Mouse (Mus musculus): ENCODE results near the gene Upp1. TPM values are rescaled to one million over a fixed set of nuclear protein-coding genes. Genes with fewer than 3 reads are reported as not detected.

The Upp1 gene
- polyA plus RNA-seq, 1 experiment, result 10.1 TPM

DNA sequence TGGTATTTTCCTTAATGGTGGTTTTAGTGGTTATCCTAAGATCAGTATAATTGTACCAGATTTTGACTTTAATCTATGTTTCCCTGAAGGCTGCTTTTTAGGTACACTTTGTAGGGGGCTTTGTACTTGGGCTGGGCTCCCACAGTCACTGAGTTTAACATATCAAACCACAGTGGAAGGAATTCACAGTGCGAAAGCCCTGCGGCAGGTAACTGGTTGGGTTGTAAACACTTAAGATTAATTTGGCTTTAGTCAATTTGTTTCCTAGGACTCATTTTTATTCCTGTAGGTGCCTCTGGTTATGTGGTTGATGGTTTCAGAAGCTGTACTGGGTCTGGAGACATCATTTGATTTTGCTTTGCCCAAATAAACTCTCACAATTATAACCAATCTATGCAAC, 49.4 kb downstream of the Upp1 start:
- Histone ChIP-seq H3K4me3 (no peak overlapping the region), H3K27me3 (ENCODE audit: control insufficient read depth, insufficient read depth, insufficient read length) (no peaks in the 10 kb centered on the region)
- no peak for TF ChIP-seq MYOG (IDR thresholded peaks at IDR 0.05; ENCODE audit: control insufficient read depth in 1 of 3, insufficient read depth in 1 of 3, insufficient read length in 2 of 3, low read depth in 2 of 3)
- no peak for TF ChIP-seq E2F4 (IDR thresholded peaks at IDR 0.05; ENCODE audit: insufficient read depth)
- TF ChIP-seq REST (IDR thresholded peaks at IDR 0.05; ENCODE audit: insufficient read depth, insufficient read length), result no peak
- no peak for TF ChIP-seq TCF12 (IDR thresholded peaks at IDR 0.05; ENCODE audit: insufficient read depth, poor library complexity, severe bottlenecking)
- no peak for TF ChIP-seq SRF (IDR thresholded peaks at IDR 0.05; ENCODE audit: control insufficient read depth, insufficient read length, low read depth)
- no peak for TF ChIP-seq MYOD1 (IDR thresholded peaks at IDR 0.05; ENCODE audit: control insufficient read depth in 1 of 3, insufficient read length in 2 of 3, low read depth in 2 of 3)
- TF ChIP-seq POLR2AphosphoS2 (IDR thresholded peaks at IDR 0.05; ENCODE audit: insufficient read length, low read depth), result no peak
- TF ChIP-seq MAX (IDR thresholded peaks at IDR 0.05; ENCODE audit: low read depth), result no peak
- TF ChIP-seq POLR2A (IDR thresholded peaks at IDR 0.05; ENCODE audit: insufficient read length, low read depth), result no peak
- no peak for TF ChIP-seq USF1 (IDR thresholded peaks at IDR 0.05; ENCODE audit: low read depth)

DNA sequence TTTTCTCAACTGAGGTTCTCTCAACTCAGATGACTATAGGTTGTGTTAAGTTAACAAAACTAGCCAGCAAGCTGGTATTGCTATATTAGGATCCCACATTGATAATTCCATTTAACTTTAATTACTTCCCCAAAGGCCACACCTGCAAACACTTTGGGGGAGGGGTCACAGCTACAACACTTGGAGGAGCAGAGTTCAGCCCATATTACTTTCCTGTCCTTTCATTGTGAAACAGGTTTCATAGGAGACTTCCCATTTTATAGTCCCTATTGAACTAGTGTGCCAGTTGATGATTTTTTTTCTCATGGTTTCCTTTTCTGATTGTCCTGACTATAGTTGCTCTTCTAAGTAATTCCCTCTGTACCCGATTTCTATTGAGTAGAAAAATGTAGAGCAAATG, 63.6 kb downstream of the Upp1 start:
- H3K4me3 ChIP-seq, result no peak overlapping the region
- TF ChIP-seq CEBPB (IDR thresholded peaks at IDR 0.05; ENCODE audit: insufficient read depth, poor library complexity, severe bottlenecking) (no peak), MAX (IDR thresholded peaks at IDR 0.05; ENCODE audit: low read depth) (no peak), MYOG (IDR thresholded peaks at IDR 0.05; ENCODE audit: control insufficient read depth in 1 of 3, insufficient read depth in 1 of 3, insufficient read length in 2 of 3, low read depth in 2 of 3) (no peak), SRF (IDR thresholded peaks at IDR 0.05; ENCODE audit: control insufficient read depth, insufficient read length, low read depth) (no peak), E2F4 (IDR thresholded peaks at IDR 0.05; ENCODE audit: insufficient read depth) (no peak), TCF3 (IDR thresholded peaks at IDR 0.05; ENCODE audit: insufficient read length, low read depth) (no peak)
- no peaks in the 10 kb centered on the region for H3K79me2 ChIP-seq (ENCODE audit: control insufficient read depth, insufficient read depth)
- no peak overlapping the region for H3K4me2 ChIP-seq (ENCODE audit: low read depth)
- H3ac ChIP-seq (ENCODE audit: control insufficient read depth, insufficient read length), result no peak overlapping the region
- H3K27me3 ChIP-seq (ENCODE audit: control insufficient read depth, insufficient read depth, insufficient read length), result no peaks in the 10 kb centered on the region
- H3K36me3 ChIP-seq (ENCODE audit: control insufficient read depth, insufficient read depth), result no peaks in the 10 kb centered on the region

More for the DNA sequence above, 49.4 kb downstream of the Upp1 start:
- Histone ChIP-seq H3K36me3 (ENCODE audit: control insufficient read depth, insufficient read depth) (no peaks in the 10 kb centered on the region), H3K79me2 (ENCODE audit: control insufficient read depth, insufficient read depth) (no peaks in the 10 kb centered on the region), H3ac (ENCODE audit: control insufficient read depth, insufficient read length) (no peak overlapping the region), H3K4me2 (ENCODE audit: low read depth) (no peak overlapping the region)

Other genes starting within 250 kb of the Upp1 start
- not detected for gene Pkd1l1, start 144.8 kb upstream of the Upp1 start, polyA plus RNA-seq (2012; fragmentation: generic; extraction: Trizol)
- gene Hus1, start 106.9 kb upstream of the Upp1 start, polyA plus RNA-seq (2012; fragmentation: generic; extraction: Trizol), result 4.1 TPM
- 0.02 TPM for gene Gm11992, start 69.5 kb upstream of the Upp1 start, polyA plus RNA-seq (2012; fragmentation: generic; extraction: Trizol)
- not detected for gene Sun3, start 69.1 kb upstream of the Upp1 start, polyA plus RNA-seq (2012; fragmentation: generic; extraction: Trizol)
- 0.05 TPM for gene Abca13, start 73.8 kb downstream of the Upp1 start, polyA plus RNA-seq (2012; fragmentation: generic; extraction: Trizol)

Data from myocyte (in vitro differentiated cells).